Mouse (Mus musculus) small intestine, adult 2 months (tissue): Measurements from ENCODE around the gene Olfr1410. TPM values are rescaled to one million over a fixed set of nuclear protein-coding genes. Genes with fewer than 3 reads are reported as not detected.

Source experiments
- H3K27ac ChIP-seq: fragments of 200-500 bp; 2 replicates; pipeline ENCODE4 v1.5.1; 2012; ENCODE audit warnings: low read depth, low read length, control low read depth, inconsistent platforms; ENCODE audit not compliant: insufficient read depth
- H3K27me3 ChIP-seq: fragments of 200-500 bp; 2 replicates; pipeline ENCODE4 v1.6.1; 2012; ENCODE audit warnings: mild to moderate bottlenecking, moderate library complexity, low read length, inconsistent platforms; ENCODE audit not compliant: control insufficient read depth, insufficient read depth
- H3K36me3 ChIP-seq: fragments of 200-500 bp; 2 replicates; pipeline ENCODE4 v1.6.1; 2012; ENCODE audit warnings: mild to moderate bottlenecking, low read length, control low read depth, inconsistent platforms; ENCODE audit not compliant: control insufficient read depth, insufficient read depth
- H3K4me1 ChIP-seq: fragments of 200-500 bp; 2 replicates; pipeline ENCODE4 v1.6.1; 2012; ENCODE audit warnings: low read length, inconsistent platforms, mixed read lengths; ENCODE audit not compliant: control insufficient read depth, insufficient read depth, insufficient read length
- H3K4me3 ChIP-seq: fragments of 200-500 bp; 2 replicates; pipeline ENCODE4 v1.5.1; 2012; ENCODE audit warnings: low read depth, mild to moderate bottlenecking, control low read depth, inconsistent platforms, low read length, moderate library complexity
- CTCF ChIP-seq: fragments of 200-500 bp; IDR thresholded peaks from 2 replicates; pipeline ENCODE4 v1.5.1; 2012; ENCODE audit warnings: low read depth, mild to moderate bottlenecking, control low read depth, inconsistent platforms, low read length, moderate library complexity, mixed read lengths; ENCODE audit not compliant: insufficient replicate concordance, insufficient read length; ENCODE audit errors: extremely low read depth
- POLR2A ChIP-seq: fragments of 200-500 bp; IDR thresholded peaks from 2 replicates; pipeline ENCODE4 v1.6.1; 2012; ENCODE audit warnings: low read depth, mild to moderate bottlenecking, control low read depth, inconsistent platforms, low read length, moderate library complexity
- WGBS: fragments of 180-500 bp; shearing (Covaris S2); methylation state at CpG from one replicate; pipeline ENCODE4 v1.1.7; 2018; 5-methylcytosine and 5-hydroxymethylcytosine counted together
- polyA plus RNA-seq: library from polyadenylated mRNA; depleted of rRNA; stranded (reverse); fragments of >200 nt; gene quantifications from 2 replicates; pipeline ENCODE4 v1.2.3, GENCODE M21; 2012; rRNA removed

The Olfr1410 gene
- not detected in 2 replicates for polyA plus RNA-seq

DNA sequence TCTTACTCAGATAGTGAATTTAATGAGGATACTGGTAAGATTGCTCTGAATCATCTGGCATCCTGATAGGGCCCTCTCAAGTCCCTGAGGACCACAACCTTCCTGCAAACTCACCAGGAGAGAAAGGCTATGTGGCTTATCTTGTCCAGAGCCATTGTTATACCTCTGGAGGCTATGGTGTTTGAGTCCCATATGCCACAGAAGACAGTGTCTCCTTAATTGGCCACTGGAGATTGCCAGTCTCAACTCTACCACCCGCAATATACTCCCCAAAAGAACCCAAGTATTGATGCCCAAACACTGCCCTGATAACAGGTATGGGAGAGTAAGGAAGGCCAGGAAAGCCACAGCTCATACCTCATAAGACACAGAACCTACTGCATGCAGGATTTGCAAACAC lies at the start of gene Olfr1410:
Gene Olfr1410 (plus strand): TSS at position 301 of the 400 bp plus-strand sequence.
- 74% methylated on average over 1 of the region's 1 CpGs for WGBS
- H3K4me1 ChIP-seq = no peaks in the 10 kb centered on the region
- no peaks in the 10 kb centered on the region for H3K27me3 ChIP-seq
- H3K4me3 ChIP-seq = no peak within 1 kb of the TSS
- no peaks in the 10 kb centered on the region for H3K36me3 ChIP-seq
- no peak within 1 kb of the TSS for H3K27ac ChIP-seq
- TF ChIP-seq POLR2A (no peak), CTCF (no peak)

DNA sequence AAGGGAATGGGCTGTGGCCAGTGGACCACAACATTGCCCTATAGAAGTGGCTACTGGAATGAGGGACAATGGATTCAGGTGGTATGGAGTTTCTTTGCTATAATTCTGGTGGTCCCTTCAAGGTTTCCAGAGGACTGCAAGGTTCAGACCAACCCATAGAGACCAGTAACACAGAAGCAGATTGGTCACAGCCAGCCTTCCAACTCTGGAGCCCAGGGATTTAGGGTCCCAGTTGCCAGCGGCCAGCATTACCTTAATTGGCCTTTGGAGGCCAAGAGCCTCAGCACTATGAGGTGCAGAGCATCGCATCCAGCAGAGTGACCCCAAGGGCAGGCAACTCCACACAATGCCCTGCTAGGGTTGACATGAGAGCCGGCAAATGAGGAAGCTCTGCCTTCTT lies 34.6 kb upstream of the Olfr1410 start, which contains the start of gene Olfr1413:
Gene Olfr1413 (plus strand): TSS at position 301 of the 400 bp plus-strand sequence.
- Histone ChIP-seq H3K4me3 (no peak within 1 kb of the TSS), H3K36me3 (no peaks in the 10 kb centered on the region), H3K4me1 (no peaks in the 10 kb centered on the region), H3K27ac (no peak within 1 kb of the TSS), H3K27me3 (no peaks in the 10 kb centered on the region)
- TF ChIP-seq CTCF (no peak), POLR2A (no peak)
- WGBS = 78% methylated on average over 3 of the region's 3 CpGs

DNA sequence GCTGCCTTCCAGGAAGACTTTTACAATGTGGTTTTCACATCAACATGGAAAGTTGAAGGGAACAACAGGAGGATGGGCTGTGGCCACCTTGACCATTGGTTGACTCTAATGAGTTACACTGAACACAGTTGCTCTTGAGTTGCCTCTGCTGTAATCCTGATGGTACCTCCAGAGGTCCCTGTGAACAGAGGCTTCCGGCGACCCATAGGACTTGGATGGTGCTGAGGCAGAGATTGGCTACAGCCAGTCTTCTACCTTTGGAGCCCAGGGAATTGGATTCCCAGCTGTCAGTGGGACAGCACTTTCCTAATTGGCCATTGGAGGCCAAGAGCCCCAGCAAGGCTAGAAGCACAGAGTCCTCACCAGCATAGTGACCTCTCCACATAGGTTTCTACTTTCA lies 20.1 kb upstream of the Olfr1410 start, which contains the start of gene Olfr1412:
Gene Olfr1412 (plus strand): TSS at position 301 of the 400 bp plus-strand sequence.
- Histone ChIP-seq H3K27me3 (no peaks in the 10 kb centered on the region), H3K4me1 (no peaks in the 10 kb centered on the region), H3K36me3 (no peaks in the 10 kb centered on the region), H3K4me3 (no peak within 1 kb of the TSS), H3K27ac (no peak within 1 kb of the TSS)
- no peak for TF ChIP-seq POLR2A
- TF ChIP-seq CTCF = no peak
- 82% methylated on average over 2 of the region's 2 CpGs for WGBS

DNA sequence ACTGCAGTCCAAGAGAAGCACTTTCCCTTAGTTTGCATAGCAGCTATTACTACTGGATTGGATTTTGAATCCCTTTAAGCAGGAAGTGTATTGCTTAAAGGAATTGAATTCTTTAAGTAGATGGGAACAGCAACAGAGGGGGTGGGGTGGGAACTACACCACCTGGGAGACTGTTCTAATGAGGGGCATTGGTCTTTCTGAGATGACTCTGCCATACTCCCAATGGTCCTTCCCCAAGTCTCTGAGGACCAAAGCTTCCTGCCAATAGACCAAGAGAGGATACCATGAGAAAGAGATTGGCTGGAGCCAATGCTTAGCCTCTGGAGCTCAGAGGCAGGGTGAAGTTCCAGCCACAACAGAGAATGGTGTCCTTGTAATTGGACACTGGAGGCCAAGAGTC lies 11.5 kb upstream of the Olfr1410 start, which contains the start of gene Olfr1411:
Gene Olfr1411 (plus strand): TSS at position 301 of the 400 bp plus-strand sequence.
- Histone ChIP-seq H3K27ac (no peak within 1 kb of the TSS), H3K36me3 (no peaks in the 10 kb centered on the region), H3K4me3 (no peak within 1 kb of the TSS), H3K4me1 (no peaks in the 10 kb centered on the region), H3K27me3 (no peaks in the 10 kb centered on the region)
- TF ChIP-seq CTCF = no peak
- TF ChIP-seq POLR2A = no peak

DNA sequence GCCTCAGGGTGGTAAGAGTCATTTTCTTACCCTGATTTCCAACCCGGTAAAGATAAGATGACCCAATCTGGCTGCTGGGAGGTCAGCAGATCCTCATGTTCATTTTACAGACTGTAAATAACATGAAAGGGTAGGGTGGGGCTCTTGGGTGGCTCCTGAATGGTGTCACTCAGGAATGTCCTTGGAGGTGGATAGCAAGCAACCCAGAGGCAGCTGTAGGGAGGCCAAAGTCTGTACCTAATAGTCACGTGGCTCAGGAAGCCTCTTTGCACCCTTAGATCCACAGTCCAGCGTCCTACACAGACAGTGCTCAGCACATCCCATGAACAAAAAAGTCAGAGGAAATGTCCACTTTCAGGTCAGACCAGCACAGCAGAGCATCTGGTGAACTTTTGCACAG lies 9.6 kb upstream of the Olfr1410 start:
- WGBS = 41% methylated on average over 3 of the region's 3 CpGs
- TF ChIP-seq CTCF (no peak), POLR2A (no peak)
- Histone ChIP-seq H3K36me3 (no peaks in the 10 kb centered on the region), H3K27me3 (no peaks in the 10 kb centered on the region), H3K4me1 (no peaks in the 10 kb centered on the region), H3K4me3 (no peak overlapping the region), H3K27ac (no peak overlapping the region)

DNA sequence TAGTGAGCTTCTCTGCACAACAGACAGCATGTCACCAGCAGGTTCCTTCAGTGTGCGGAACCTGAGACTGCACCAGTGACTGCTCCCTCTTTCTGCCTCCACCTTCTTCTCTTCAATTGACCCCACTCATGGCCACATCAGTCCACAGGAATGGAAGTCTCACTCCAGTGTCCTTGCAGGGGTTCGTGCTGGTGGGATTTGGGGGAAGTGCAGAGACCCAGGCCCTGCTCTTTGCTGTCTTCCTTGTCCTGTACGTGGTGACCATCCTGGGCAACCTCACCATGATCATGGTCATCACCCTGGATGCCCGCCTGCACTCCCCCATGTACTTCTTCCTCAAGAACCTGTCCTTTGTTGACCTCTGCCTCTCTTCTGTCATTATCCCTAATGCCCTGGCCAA lies 2.1 kb downstream of the Olfr1410 start:
- Histone ChIP-seq H3K36me3 (no peaks in the 10 kb centered on the region), H3K4me3 (no peak overlapping the region), H3K4me1 (no peaks in the 10 kb centered on the region), H3K27me3 (no peaks in the 10 kb centered on the region), H3K27ac (no peak overlapping the region)
- WGBS = 71% methylated on average over 4 of the region's 4 CpGs
- TF ChIP-seq POLR2A (no peak), CTCF (no peak)

DNA sequence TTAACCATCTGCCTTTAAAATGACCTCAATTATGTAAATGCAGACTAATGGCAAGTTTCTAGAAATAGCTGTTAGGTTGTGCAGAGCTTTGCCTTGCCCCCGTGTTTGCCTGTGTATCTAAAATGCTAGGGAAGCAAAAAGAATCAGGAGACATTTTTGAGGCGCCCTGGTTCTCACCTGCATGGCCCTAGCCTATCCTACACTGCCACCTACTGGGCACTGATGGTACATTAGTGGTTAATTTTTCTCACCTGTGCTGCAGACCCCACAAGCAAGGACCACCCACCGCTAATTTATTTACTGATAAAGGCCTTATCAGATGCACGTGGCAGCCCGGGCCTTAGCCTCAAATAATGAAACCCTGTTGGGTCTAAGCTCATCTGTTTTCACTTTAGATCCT lies 5.4 kb downstream of the Olfr1410 start:
- Histone ChIP-seq H3K4me1 (no peaks in the 10 kb centered on the region), H3K36me3 (no peaks in the 10 kb centered on the region), H3K4me3 (no peak overlapping the region), H3K27ac (no peak overlapping the region), H3K27me3 (no peaks in the 10 kb centered on the region)
- WGBS = 2% methylated on average over 5 of the region's 5 CpGs
- peak; percentile 85; the same call in 1 of the 2 replicates for TF ChIP-seq CTCF
- no peak for TF ChIP-seq POLR2A
